Mouse (Mus musculus): ENCODE measurements around the gene Pex26.

Gene Pex26

DNA sequence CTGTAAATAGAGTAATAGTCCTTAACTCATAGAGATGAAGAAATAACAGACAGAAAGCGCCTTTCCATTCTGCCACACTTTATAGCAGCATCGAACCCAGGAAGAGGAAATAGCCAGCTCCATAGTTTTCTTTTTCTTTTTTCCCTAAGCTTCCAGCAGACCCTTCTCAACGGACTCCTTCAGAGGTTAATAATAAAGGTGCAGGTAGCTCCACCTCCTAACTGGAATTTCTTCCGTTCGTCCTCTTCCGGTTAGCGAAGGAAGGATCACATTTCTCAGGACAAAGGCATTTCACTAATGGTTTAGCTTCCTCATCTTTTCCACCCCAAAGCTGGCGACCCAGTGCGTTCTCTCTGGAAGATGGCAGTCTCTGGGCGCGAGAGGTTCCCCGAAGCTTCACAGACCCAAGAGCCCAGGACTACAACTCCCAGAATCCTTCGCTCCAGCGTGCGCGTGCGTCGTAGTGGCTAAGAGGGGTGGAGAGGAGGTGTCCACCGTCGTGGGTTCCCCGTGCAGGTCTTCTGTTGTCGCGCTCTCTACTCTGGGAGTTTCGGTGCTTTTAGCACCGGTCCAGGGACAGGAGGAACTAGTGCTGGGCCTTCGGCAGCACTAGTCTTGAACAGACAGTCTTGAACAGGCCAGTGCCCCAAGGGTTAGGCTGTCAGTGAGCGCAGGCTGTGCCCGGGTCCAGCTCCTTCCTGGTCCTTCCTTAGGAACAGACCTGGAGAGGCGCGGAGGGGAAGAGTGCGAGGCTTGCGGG lies at the start of gene Pex26:
TSS of gene Pex26 (plus strand) at position 254 of the 760 bp plus-strand sequence.
- in situ Hi-C loops (cut with MboI) = loop anchor here (10.0 kb wide), 1 partner anchor 181 kb away; no protein-coding TSS in a partner anchor

- in situ Hi-C loops (cut with MboI) = no loop called here
These were observed 49.2 kb upstream of the Pex26 start for GRCm38 (mm10) chr6:121134249-121134648.

DNA sequence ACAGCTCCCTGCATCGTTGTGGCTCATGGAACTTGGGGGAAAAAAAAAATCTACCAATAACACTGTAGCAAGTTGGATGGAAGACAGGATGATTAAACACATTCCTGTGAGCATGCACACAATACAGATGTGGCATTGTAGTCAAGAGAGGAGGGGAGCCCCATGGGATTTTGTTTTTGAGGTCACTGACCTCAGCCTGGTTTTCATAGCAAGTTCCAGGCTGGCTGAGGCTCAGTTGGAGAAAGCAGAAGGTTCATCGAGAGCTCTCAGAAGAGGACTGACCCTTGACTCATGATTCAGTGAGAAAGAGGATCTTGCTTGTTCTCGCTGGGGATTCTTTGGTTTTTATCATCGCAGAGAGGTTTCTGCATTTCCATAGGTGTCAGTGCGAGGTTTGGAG lies 48.6 kb upstream of the Pex26 start:
- in situ Hi-C loops (cut with MboI) = no loop called here

GRCm38 (mm10) chr6:121137222-121137621 lies 46.2 kb upstream of the Pex26 start:
- in situ Hi-C loops (cut with MboI) = no loop called here

GRCm38 (mm10) chr6:121138338-121139040 lies 45.0 kb upstream of the Pex26 start:
- in situ Hi-C loops (cut with MboI) = no loop called here

GRCm38 (mm10) chr6:121139271-121139670 lies 44.2 kb upstream of the Pex26 start:
- in situ Hi-C loops (cut with MboI) = no loop called here

GRCm38 (mm10) chr6:121142298-121142697 lies 41.2 kb upstream of the Pex26 start:
- in situ Hi-C loops (cut with MboI) = no loop called here

GRCm38 (mm10) chr6:121143439-121143838 lies 40.0 kb upstream of the Pex26 start:
- in situ Hi-C loops (cut with MboI) = no loop called here

DNA sequence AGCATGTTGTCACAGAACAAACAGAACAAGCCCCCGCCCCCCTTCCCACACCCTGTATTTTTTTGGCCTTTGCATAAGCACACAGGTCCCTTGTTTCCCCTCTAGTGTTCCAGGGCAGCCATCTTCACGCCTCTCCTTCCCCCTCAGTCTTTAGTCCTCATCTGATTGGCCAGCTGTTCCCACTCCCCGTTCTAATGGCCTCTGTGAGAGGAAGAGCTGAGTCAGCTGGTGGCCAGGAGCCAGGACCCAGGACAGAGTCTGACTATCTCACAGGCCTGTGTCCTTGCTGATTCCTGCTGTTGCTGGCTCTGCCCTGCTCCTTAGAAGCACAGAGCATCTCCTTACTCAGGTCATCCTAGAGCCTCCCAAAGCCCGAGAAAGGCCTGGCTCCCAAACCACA lies 39.4 kb upstream of the Pex26 start:
- in situ Hi-C loops (cut with MboI) = no loop called here

DNA sequence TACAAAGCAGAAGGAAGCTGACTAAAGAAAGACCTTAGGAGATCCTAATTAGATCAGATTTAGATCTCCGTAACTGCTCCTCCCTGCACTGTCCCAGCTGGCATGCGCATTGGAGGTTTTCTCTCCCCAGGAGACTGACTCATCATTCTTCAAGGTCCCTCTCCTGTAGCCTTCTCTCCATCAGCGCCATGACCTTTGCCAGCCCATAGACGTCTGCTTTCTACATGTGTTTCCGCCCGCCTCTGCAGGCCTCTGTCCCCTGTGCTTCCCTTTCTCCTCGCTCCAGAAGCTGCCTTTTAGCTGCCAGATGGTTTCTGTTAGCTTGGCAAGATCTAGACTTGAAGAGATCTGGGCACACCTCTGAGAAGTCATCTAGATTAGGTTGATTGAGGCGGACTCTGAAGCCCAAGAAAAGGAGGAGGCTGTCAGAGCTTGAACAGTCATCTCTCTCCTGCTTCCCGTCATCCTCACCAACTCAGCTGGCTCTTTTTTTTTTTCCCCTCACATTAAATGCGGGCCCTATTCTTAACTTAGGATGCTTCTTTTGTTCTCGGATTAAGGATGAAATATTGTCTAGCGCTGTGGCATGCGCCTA lies 38.4 kb upstream of the Pex26 start:
- in situ Hi-C loops (cut with MboI) = no loop called here

GRCm38 (mm10) chr6:121145906-121146305 lies 37.6 kb upstream of the Pex26 start:
- in situ Hi-C loops (cut with MboI) = no loop called here

DNA sequence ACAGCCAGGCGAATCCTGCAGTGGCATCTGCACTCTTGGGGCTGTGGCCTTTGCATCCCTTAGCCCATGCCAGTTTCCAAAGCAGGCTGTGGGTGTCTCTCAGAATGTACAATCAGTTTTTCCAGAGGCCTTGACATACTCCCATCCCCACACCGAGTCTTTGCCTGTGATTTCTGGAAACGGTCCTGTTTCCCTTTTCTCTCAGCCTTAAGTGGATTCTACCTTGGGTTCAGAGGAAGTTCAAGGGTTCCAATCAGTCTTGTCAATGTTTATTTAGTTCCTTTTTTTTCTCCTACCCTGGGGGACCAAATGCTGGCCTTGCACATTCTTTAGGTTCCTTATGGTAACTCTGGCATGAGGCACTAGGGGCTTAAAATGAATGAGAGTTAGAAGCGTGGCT lies 36.7 kb upstream of the Pex26 start:
- in situ Hi-C loops (cut with MboI) = no loop called here

- in situ Hi-C loops (cut with MboI) = no loop called here
These were observed 35.1 kb upstream of the Pex26 start for GRCm38 (mm10) chr6:121148360-121148759.

- in situ Hi-C loops (cut with MboI) = no loop called here
These were observed 34.0 kb upstream of the Pex26 start for GRCm38 (mm10) chr6:121149420-121149819.

GRCm38 (mm10) chr6:121150126-121150525 lies 33.3 kb upstream of the Pex26 start:
- in situ Hi-C loops (cut with MboI) = no loop called here

GRCm38 (mm10) chr6:121151732-121152131 lies 31.7 kb upstream of the Pex26 start:
- in situ Hi-C loops (cut with MboI) = no loop called here

DNA sequence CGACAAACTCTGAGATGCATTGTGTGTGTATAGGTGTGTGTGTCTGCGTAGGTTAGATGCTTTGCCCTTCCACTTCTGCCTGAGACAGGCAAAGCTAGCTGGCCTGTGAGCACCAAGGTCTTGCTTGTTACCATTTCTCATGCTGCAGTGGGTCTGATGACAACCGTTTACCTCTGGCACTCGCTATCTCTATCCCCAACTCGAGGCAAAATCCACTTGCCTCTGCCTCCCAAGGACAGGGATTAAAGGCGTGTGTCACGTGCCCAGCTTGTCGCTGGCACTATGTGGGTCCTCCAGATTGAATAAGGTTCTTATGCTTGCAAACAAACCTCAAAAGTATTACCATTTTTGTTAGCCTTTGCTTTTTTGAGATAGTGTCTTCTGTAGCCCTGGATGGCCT lies 30.3 kb upstream of the Pex26 start:
- in situ Hi-C loops (cut with MboI) = no loop called here

DNA sequence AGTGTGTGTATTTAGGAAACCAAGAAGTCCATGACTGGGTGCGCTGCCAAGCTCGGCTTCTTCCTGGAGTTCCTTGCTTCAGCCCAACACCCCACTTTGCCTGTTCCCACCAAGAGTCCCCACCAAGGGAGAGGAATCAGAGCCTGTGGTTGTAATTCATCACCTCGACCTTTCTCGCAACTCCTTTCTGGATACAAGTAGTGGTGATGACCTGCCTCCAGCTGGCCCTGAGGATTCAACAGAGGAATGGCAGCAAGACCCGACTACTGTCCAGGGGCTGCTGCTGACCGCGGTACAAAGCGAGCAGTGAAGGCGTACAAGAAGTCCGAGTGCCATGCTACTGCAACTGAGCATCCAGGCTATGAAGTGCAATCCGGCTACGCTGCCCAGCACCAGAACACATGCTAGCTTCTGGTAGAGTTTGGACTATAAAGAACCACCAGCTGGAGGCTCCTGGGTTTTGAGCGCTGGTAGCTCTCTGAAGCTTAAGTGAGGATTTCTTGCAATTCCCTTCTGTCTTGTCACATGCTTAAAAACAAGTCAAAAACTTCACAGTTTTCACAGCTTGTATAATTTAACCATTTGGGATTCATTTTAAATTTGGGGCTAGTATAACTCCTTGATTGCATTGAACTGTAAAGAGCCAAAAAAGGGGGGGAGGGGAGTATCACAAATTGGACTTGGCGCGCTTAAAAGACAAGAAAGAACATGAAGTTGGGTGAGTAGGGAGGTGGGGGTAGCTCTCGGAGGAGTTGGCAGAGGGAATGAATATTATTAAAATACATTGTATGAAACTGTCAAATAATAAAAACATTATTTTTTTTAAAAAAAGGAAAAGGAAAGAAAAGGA lies 28.8 kb upstream of the Pex26 start:
- in situ Hi-C loops (cut with MboI) = no loop called here

DNA sequence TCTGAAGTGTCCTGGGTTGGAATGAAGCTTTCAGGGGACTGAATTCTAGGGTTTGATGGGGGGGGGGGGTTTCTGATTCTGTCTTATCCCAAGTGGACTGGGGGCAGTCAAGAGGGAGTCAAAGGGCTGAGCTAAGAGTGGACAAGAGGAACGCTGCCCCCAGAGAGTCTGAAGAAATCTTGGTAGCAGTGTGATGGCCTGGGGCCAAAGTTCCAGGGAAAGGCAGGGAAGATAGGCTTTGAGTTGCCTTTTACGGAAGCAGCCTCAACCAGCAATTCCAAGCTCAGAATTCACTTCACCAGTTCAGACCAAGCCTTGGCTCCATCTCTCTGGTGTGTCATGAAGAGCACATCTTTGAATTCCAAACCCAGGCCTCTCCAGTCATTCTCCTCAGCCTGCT lies 27.4 kb upstream of the Pex26 start:
- in situ Hi-C loops (cut with MboI) = no loop called here

GRCm38 (mm10) chr6:121159616-121160015 lies 23.9 kb upstream of the Pex26 start:
- in situ Hi-C loops (cut with MboI) = no loop called here

- in situ Hi-C loops (cut with MboI) = no loop called here
These were observed 23.3 kb upstream of the Pex26 start for GRCm38 (mm10) chr6:121160126-121160525.

GRCm38 (mm10) chr6:121162616-121163015 lies 20.9 kb upstream of the Pex26 start:
- in situ Hi-C loops (cut with MboI) = no loop called here
